Mouse (Mus musculus): ENCODE measurements around the gene Ubap2l. TPM values are rescaled to one million over a fixed set of nuclear protein-coding genes. Genes with fewer than 3 reads are reported as not detected.
A peak's percentile ranks its signal among the peaks of the same experiment; 100 is the strongest.

Gene Ubap2l
- polyA plus RNA-seq, 1 experiment = not detected

DNA sequence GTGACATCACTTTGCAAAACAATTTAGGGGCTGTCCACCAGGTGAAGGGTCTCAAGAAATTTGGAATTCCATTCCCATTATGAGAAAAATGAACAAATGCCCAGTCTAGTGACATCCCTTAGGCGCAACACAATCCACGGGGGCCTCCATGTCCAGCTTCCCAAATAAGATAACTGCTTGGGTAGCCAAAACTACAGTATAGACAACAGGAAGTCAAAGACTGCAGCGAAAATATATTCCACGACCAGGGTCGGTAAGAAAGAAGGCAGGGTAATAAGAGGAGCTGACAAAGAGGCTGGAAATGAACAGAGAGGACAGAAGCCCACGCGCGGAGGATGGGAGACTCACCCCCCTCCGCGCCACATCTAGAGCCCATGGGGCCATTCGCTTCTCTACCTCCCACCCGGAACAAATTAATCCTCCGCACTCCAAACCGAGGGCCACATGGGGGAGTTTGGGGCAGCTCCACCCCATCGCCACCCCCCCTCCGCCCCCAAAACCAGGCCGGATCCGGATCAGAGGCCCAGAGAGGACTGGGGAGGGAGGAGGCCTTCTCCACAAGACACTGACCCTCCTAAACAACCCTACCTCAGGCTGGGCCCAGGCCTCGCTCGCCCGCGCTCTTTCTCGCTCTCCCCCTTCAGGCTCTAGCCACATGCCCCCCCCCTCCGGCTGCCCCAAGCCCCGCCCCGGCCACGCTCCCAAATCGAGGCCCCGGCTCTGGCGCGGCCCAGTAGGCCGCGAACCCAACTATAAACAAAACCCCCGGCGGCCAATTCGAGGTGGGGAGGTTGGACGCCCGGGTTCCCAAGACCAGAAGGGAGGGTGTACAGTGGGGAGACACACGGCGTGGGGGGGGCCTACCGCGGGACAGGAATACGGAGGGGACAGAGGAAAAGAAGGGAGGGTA, 732 bp downstream of the Ubap2l start, which contains the start of gene 4933434E20Rik:
Gene 4933434E20Rik, plus strand, starts transcription at position 196 of the 910 bp plus-strand sequence.
- under 1% methylated on average over 43 of the region's 43 CpGs for WGBS
- no peaks in the 10 kb centered on the region for H3K4me1 ChIP-seq (ENCODE audit: control insufficient read depth, insufficient read depth, low read length)
- no peak for TF ChIP-seq CTCF (IDR thresholded peaks at IDR 0.05; ENCODE audit: insufficient read depth, low read depth, low read length)
- no peak; the same call in 1 of the 2 replicates for TF ChIP-seq POLR2A (IDR thresholded peaks at IDR 0.05; ENCODE audit: insufficient read depth, low read depth, low read length)
- H3K27ac ChIP-seq (ENCODE audit: insufficient read depth, low read depth, low read length) = peak within 1 kb of the TSS; percentile 78
- H3K4me3 ChIP-seq (ENCODE audit: insufficient read depth, low read depth, low read length) = peak within 1 kb of the TSS; percentile 82

DNA sequence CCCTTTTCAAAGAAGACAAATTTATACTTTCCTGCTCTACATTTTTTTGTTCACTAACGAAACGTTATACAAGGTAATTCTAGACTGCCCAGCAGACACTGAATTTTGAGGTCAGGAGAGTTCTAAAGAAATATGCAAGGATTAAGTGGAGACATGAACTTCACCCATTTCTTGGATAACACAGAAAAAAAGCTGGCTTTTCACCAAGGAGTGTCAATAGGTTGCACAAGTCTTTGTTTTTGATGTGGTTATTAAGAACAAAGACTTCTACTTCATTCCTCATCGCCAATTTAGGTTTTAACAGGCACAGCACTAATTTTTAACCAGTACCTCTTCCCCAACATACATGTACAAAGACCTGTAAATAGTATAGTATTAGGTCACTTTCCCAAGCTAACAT, 2.7 kb downstream of the Ubap2l start:
- Histone ChIP-seq H3K27ac (ENCODE audit: insufficient read depth, low read depth, low read length) (no peak overlapping the region), H3K4me3 (ENCODE audit: insufficient read depth, low read depth, low read length) (no peak overlapping the region), H3K4me1 (ENCODE audit: control insufficient read depth, insufficient read depth, low read length) (no peaks in the 10 kb centered on the region)
- TF ChIP-seq POLR2A (IDR thresholded peaks at IDR 0.05; ENCODE audit: insufficient read depth, low read depth, low read length) (no peak), CTCF (IDR thresholded peaks at IDR 0.05; ENCODE audit: insufficient read depth, low read depth, low read length) (no peak)
- WGBS = 14% methylated on average over 3 of the region's 3 CpGs

DNA sequence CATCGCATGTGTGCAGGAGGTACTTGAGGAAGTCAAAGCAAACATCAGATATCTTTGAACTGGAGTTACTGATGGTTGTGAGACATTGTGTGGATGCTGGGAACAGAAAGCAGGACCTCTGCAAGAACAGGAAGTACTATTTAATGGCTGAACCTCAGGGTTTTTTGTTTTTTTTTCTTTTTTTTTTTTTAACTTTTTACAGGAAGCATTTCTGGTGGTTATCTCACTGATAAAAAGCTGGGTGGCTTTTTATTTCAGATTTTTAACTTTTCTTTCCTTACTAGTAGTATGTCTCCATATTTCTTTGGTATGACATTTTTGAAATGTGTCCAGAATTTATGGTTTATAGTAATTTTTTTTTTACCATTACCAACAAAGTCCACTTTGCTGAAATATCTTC, 16.2 kb downstream of the Ubap2l start:
- no peaks in the 10 kb centered on the region for H3K4me1 ChIP-seq (ENCODE audit: control insufficient read depth, insufficient read depth, low read length)
- WGBS = 100% methylated on average over 1 of the region's 1 CpGs

DNA sequence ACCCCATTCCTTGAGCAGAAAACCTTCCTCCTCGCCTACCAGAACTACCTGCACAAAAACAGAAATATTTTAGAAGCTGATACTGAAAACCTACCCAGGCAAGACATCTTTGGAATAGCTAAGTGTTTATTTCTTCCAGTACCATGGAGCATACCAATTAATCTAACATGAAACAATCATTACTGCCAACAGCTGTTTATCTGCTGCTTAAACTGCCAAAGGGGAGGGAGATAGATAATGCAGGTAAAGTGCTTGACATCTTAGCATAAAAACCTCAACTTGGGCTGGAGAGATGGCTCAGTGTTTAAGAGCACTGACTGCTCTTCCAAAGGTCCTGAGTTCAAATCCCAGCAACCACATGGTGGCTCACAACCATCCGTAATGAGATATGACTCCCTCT, 17.8 kb downstream of the Ubap2l start:
- Histone ChIP-seq H3K4me1 (ENCODE audit: control insufficient read depth, insufficient read depth, low read length) (no peaks in the 10 kb centered on the region), H3K27ac (ENCODE audit: insufficient read depth, low read depth, low read length) (no peak overlapping the region), H3K4me3 (ENCODE audit: insufficient read depth, low read depth, low read length) (no peak overlapping the region)
- WGBS = 87% methylated on average over 2 of the region's 2 CpGs
- no peak for TF ChIP-seq CTCF (IDR thresholded peaks at IDR 0.05; ENCODE audit: insufficient read depth, low read depth, low read length)

More for the DNA sequence above, 16.2 kb downstream of the Ubap2l start:
- Histone ChIP-seq H3K4me3 (ENCODE audit: insufficient read depth, low read depth, low read length) (no peak overlapping the region), H3K27ac (ENCODE audit: insufficient read depth, low read depth, low read length) (no peak overlapping the region)
- TF ChIP-seq POLR2A (IDR thresholded peaks at IDR 0.05; ENCODE audit: insufficient read depth, low read depth, low read length) = no peak
- no peak for TF ChIP-seq CTCF (IDR thresholded peaks at IDR 0.05; ENCODE audit: insufficient read depth, low read depth, low read length)

DNA sequence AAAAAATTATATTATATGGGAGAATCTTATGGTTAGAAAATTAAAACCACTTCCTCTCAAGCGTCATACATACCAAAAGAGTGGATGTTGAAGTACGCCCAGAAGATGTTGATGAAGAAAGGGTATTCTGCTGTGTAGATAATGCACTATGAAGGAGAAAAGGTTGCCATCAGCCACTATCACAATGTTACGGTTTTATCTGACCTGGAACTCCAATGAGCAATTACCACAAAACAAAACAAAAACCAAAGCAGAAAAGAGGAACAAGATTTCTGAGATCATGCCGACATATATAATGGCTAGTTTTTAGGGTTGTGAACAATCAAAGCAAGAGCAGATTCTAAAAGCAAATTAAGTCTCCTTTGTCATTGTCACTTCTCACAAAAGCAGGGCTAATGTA, 35.8 kb downstream of the Ubap2l start:
- Histone ChIP-seq H3K4me1 (ENCODE audit: control insufficient read depth, insufficient read depth, low read length) (no peaks in the 10 kb centered on the region), H3K4me3 (ENCODE audit: insufficient read depth, low read depth, low read length) (no peak overlapping the region), H3K27ac (ENCODE audit: insufficient read depth, low read depth, low read length) (no peak overlapping the region)
- 96% methylated on average over 4 of the region's 4 CpGs for WGBS
- TF ChIP-seq POLR2A (IDR thresholded peaks at IDR 0.05; ENCODE audit: insufficient read depth, low read depth, low read length) (no peak), CTCF (IDR thresholded peaks at IDR 0.05; ENCODE audit: insufficient read depth, low read depth, low read length) (no peak)

DNA sequence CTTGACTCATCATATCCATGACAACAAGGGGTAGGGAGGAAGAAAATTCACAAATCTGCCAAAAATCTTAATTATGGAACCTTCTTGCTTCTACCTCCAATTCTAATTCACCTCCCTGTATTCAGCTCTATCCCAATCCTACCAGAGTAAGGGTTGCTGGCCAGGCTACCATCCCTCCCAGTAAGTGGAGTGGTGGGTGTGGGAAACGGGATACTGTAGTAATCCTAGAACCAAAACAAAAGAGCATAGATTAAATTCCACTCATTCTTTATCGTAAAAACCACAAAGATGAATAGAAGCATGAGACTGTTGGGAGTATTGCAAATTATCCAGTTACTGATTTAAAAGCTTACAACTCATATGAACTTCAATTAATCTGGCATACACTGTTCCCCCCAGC, 42.1 kb downstream of the Ubap2l start:
- Histone ChIP-seq H3K27ac (ENCODE audit: insufficient read depth, low read depth, low read length) (no peak overlapping the region), H3K4me3 (ENCODE audit: insufficient read depth, low read depth, low read length) (no peak overlapping the region), H3K4me1 (ENCODE audit: control insufficient read depth, insufficient read depth, low read length) (no peaks in the 10 kb centered on the region)
- TF ChIP-seq CTCF (IDR thresholded peaks at IDR 0.05; ENCODE audit: insufficient read depth, low read depth, low read length) (no peak), POLR2A (IDR thresholded peaks at IDR 0.05; ENCODE audit: insufficient read depth, low read depth, low read length) (no peak)
- 72% methylated on average over 2 of the region's 2 CpGs for WGBS

DNA sequence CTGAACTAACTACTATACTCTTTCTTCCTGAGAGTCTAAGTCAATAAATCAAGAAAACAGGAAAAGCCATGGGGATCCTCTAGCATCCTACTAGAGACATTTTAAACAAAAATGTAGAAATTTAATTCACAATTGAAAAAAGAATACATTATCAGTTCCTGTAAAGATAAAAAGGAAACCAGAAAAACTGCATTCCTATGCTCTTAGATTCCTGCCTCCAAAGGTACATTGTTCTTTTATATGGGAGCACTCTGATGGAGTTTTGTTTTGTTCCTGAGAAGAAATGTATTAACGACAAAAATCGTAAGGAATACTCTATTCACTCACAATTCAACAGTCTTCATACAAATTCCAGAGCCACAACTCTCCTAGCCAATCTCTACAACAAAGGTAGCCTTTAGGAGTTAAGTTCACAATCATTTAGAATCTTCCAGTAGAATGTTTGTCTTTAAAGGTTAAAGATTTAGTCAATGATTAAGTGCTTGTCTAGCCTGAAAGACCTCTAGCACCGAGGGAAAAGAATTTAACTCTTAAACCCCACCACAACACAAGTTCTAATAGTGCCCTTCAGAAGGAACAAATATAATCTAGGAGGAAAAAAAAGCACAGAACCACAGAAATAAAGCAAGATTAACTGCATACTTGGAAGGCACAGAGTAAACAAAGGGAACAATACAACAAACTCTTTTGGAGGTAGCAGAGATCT, 48.2 kb downstream of the Ubap2l start:
- Histone ChIP-seq H3K4me3 (ENCODE audit: insufficient read depth, low read depth, low read length) (no peak overlapping the region), H3K4me1 (ENCODE audit: control insufficient read depth, insufficient read depth, low read length) (no peaks in the 10 kb centered on the region), H3K27ac (ENCODE audit: insufficient read depth, low read depth, low read length) (no peak overlapping the region)
- WGBS = 52% methylated on average over 3 of the region's 3 CpGs
- TF ChIP-seq POLR2A (IDR thresholded peaks at IDR 0.05; ENCODE audit: insufficient read depth, low read depth, low read length) = no peak
- no peak for TF ChIP-seq CTCF (IDR thresholded peaks at IDR 0.05; ENCODE audit: insufficient read depth, low read depth, low read length)

DNA sequence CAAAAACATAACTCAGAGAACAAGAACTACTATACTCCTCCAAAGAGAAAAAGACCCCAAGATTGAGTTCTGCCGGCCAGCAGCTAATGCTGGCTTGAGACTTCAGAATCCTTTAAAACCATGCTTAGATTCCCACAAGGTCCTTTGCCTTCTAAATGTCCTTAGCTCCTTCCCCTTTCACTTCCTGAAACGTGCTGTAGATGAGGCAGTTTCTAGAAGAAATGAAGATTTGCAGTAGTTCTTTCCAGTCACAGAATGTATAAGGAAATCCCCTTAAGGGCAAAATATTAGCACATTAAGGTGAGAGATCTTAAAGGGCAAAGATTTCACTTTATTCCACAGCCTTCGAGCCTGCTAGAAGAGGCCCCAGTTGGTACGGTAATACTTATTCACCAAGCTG, 52.6 kb downstream of the Ubap2l start:
- TF ChIP-seq CTCF (IDR thresholded peaks at IDR 0.05; ENCODE audit: insufficient read depth, low read depth, low read length) (no peak), POLR2A (IDR thresholded peaks at IDR 0.05; ENCODE audit: insufficient read depth, low read depth, low read length) (no peak)
- no peak overlapping the region for H3K27ac ChIP-seq (ENCODE audit: insufficient read depth, low read depth, low read length)
- H3K4me3 ChIP-seq (ENCODE audit: insufficient read depth, low read depth, low read length) = no peak overlapping the region
- no peaks in the 10 kb centered on the region for H3K4me1 ChIP-seq (ENCODE audit: control insufficient read depth, insufficient read depth, low read length)
- WGBS = 79% methylated on average over 4 of the region's 4 CpGs

DNA sequence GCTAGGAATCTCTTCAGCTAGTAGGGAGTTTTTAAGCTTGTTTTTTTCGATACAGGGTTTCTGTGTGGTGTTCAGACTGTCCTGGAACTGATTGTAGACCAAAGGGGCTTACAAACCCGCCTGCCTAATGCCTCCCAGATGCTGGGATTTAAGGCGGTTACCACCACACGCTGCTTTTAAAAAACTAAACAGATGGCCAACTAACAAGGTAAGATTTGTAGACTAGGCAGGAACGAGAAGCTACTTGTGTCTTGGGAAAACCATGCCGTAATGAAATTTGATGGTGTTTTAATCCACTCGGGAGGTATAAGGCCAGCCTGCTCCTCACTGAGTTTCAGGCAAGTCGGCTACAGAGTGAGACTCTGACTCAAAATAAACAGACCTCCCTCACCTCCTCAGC, 53.3 kb downstream of the Ubap2l start:
- H3K4me1 ChIP-seq (ENCODE audit: control insufficient read depth, insufficient read depth, low read length) = no peaks in the 10 kb centered on the region
- WGBS = 8% methylated on average over 8 of the region's 8 CpGs

More for the DNA sequence above, 53.3 kb downstream of the Ubap2l start:
- peak overlapping the region; percentile 74 for H3K4me3 ChIP-seq (ENCODE audit: insufficient read depth, low read depth, low read length)
- TF ChIP-seq POLR2A (IDR thresholded peaks at IDR 0.05; ENCODE audit: insufficient read depth, low read depth, low read length) (no peak), CTCF (IDR thresholded peaks at IDR 0.05; ENCODE audit: insufficient read depth, low read depth, low read length) (no peak)
- H3K27ac ChIP-seq (ENCODE audit: insufficient read depth, low read depth, low read length) = peak overlapping the region; percentile 66; the same call in 1 of the 2 replicates

Measured in olfactory bulb, adult 2 months (tissue).